Mouse (Mus musculus): ENCODE results near the gene Pdzd2.

DNA sequence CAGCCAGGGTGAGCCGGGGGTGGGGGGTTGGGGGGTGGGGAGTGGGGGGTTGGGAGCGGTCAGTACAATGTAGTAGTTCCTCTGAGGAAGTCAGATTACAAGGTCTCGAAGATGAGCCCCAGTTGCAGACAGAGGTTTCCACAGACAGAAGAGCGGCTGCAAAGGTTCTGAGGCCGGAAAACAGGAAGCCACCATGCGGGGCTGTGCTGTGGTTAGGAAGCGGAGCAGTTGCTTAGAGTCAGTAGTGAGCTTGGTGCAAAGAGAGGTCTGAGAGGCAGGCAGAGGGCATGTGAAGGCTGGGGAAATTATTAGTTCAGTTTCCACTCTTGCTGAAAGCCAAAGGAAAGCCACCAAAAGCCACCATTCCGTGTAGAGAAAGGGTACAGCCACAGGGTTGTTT lies 303.8 kb downstream of the Pdzd2 start:
- no peak for TF ChIP-seq CTCF (IDR thresholded peaks at IDR 0.05; ENCODE audit: extremely low read depth, insufficient read depth, insufficient read length, insufficient replicate concordance)
- no peak for TF ChIP-seq POLR2A (IDR thresholded peaks at IDR 0.05; ENCODE audit: low read depth, low read length)

All from spleen, adult 2 months (tissue).